Mouse (Mus musculus) embryonic stem cell, embryonic (primary cell): ENCODE measurements at regions not wholly inside any gene's neighbourhood (a gene's known extent, or its start where the extent isn't known, plus 50 kb on each side); places are given as distances from the start of the nearest gene placed in this dataset.
"Not testable (repeated sequence)": the region's sequence is repeated elsewhere in the genome, so short reads cannot be mapped to it uniquely, and the experiment has no call there.

Experiments
- CTCF ChIA-PET, 4 experiments: fragments of 300-600 bp in 2 of 4; fragments of 350-600 bp in 2 of 4; sonication (Branson Sonifier 250); formaldehyde crosslinking; loops; one replicate each; lab custom pipeline; 2022; ENCODE audit warnings: inconsistent platforms in 2 of 4; lab: Charles Lee
- POLR2A ChIA-PET, 4 experiments: fragments of 300-600 bp in 2 of 4; fragments of 350-600 bp in 2 of 4; sonication (Branson Sonifier 250); formaldehyde crosslinking; loops; one replicate each; lab custom pipeline; 2022; ENCODE audit warnings: antibody characterized with exemption in 4 of 4, inconsistent platforms in 1 of 4; lab: Charles Lee

DNA sequence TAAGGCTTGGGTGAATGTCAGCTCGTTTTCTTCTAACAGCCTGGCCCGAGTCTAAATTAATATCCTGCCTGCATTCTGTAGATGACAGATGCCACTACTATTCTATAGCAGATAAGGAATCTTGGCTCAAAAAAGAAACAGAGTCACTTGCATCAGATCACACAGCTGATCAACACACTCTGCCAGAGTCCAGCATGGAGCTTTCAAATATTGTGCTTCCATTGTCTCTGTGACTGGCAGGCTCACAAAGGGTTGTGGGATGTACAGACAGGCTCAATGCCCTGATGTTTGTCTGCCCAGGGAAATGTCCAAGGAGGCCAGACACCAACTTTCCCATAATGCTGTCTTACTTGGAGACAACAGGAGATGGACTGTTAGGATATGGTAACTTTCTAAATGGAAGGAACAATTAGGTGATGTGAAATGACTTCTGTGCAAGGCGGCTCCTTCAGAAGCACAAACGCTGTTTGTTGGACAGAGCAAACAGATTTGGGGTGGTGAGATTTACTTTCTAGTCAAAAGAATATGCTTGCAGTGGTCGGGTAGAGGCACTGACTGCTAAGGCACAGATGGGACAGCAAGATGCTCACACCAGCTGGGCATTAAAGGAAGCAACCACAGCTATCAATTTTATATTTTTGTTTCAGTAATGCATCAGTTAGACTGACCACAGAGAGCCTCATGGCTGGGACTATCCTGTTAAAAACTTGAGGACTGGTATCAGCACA, 291.6 kb upstream of the Pdzrn3 start:
- CTCF ChIA-PET = interaction anchor here in 1 of 4 experiments (1.0 kb wide), 1 partner anchor 19 kb away, joined by 5 read pairs; no protein-coding TSS in a partner anchor
- POLR2A ChIA-PET = no interaction called here

DNA sequence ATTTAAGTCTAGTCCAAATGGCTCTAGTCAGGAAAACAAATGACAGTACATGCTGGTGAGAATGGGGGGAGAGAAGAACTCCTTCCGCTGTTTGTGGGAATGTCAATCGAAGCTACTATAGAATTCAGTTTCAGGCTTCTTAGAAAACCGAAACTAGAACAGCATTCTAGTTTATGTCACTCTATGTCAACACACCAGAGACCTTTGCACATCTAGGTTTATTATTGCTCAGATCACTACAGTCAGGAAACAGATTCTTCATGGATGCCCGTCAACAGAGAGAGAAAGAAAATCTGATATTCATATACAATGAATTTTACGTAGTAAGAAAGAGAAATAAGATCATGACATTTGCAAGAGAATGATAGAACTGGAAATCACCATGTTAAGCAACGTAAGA, 276.7 kb upstream of the Pdzrn3 start:
- CTCF ChIA-PET = interaction anchor here in 1 of 4 experiments (0.7 kb wide), 1 partner anchor 1552 kb away, joined by 3 read pairs; no protein-coding TSS in a partner anchor
- POLR2A ChIA-PET = no interaction called here

GRCm38 (mm10) chr6:101650348-101650747, 272.7 kb upstream of the Pdzrn3 start:
- POLR2A ChIA-PET = not testable (repeated sequence)
- CTCF ChIA-PET = interaction anchor here (0.6 to 1.5 kb wide), 27 partner anchors 9 to 1614 kb away, joined by 3 to 12 read pairs (median 4); no protein-coding TSS in a partner anchor

DNA sequence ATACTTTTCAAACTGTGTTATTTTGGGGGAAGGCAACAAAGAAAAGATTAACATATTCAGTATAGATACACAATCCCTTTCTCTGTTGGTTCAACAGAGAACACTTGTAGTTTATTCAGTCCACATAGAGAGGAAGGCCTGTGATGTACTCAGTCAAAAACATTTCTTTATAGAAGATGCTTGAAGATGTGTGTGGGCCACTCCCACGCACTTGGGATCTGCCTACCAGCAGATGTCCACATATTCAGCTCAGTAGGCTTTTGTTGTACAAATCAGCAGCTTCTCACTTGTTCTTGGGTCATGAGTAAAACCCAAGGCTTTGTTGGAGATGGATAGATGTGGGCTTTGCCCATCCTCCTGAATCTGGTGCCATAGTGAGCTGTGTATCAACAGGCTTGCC, 239.6 kb upstream of the Pdzrn3 start:
- CTCF ChIA-PET = no interaction called here
- POLR2A ChIA-PET = no interaction called here

- ChIA-PET CTCF (no interaction called here), POLR2A (no interaction called here)
These were observed 239.1 kb upstream of the Pdzrn3 start for GRCm38 (mm10) chr6:101616776-101617175.

- ChIA-PET CTCF (no interaction called here), POLR2A (no interaction called here)
These were observed 231.3 kb upstream of the Pdzrn3 start for GRCm38 (mm10) chr6:101609015-101609414.

- POLR2A ChIA-PET = no interaction called here
- CTCF ChIA-PET = interaction anchor here in 1 of 4 experiments (0.8 kb wide), 1 partner anchor 16 kb away, joined by 3 read pairs; no protein-coding TSS in a partner anchor
These were observed 225.4 kb upstream of the Pdzrn3 start for GRCm38 (mm10) chr6:101603083-101603482.

DNA sequence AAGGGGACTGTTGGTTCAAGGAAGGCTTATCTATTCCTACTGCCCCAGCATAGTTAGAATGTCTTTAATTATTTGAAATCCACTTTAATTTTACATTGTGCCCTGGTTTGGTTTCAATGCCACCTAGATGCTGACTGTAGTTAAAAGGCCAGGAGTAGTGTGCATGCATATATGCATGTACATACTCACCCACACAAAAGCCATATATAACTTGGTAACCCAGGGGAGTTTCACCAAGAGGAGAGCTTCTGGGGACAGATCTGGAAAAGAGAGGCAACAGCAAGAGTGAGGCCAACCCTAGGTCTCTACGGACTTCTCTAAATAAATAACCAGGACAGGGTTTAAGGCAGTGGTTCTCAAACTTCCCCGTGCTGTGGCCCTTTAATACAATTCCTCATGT, 219.3 kb upstream of the Pdzrn3 start:
- POLR2A ChIA-PET = no interaction called here
- CTCF ChIA-PET = no interaction called here

DNA sequence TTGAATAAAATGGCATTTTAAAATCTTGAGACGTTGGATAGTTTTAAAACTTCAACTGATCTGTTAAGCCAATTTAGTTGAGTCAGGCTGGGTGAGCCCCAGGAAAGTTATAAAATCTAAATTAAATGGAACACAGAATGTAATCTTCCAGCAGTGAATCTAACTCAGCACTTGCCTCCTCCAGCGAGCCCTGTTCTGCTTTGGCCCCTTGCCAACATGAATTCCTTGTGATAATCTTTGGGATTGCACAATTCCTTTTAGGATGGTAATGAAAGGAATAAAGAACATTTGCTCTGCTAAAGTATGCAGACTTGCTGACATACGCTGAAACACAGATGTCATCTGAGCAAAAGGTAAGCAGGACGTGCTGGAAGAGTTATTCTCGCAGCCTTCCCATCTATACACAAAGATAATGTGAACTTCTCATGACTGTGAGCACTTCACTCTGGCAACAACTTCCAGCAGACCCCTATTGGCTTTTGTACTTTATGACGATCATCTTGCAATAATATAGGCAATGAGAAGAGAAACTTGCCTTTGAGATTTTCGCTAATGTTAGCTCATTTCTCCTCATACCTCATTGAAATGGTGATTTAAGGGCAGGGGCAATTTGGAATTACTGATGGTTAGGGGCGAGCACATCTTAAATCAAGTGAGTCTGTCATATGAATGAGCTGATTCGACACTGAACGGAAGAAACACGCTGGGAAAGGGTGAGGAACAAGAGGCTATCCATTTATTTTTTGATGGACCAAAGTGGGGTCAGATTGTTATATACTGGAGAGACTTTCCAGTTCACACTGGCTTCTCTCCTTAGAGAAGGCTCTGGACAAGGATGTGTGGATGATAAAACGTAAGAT, 216.3 kb upstream of the Pdzrn3 start:
- POLR2A ChIA-PET = no interaction called here
- CTCF ChIA-PET = no interaction called here

GRCm38 (mm10) chr6:101585871-101586270, 208.2 kb upstream of the Pdzrn3 start:
- POLR2A ChIA-PET = interaction anchor here in 2 of 4 experiments (0.6 to 1.2 kb wide), 3 partner anchors 18 to 313 kb away, joined by 3 to 5 read pairs (median 4); no protein-coding TSS in a partner anchor

GRCm38 (mm10) chr6:101580824-101581223, 203.1 kb upstream of the Pdzrn3 start:
- ChIA-PET POLR2A (no interaction called here), CTCF (no interaction called here)

More at GRCm38 (mm10) chr6:101585871-101586270, 208.2 kb upstream of the Pdzrn3 start:
- CTCF ChIA-PET = no interaction called here

DNA sequence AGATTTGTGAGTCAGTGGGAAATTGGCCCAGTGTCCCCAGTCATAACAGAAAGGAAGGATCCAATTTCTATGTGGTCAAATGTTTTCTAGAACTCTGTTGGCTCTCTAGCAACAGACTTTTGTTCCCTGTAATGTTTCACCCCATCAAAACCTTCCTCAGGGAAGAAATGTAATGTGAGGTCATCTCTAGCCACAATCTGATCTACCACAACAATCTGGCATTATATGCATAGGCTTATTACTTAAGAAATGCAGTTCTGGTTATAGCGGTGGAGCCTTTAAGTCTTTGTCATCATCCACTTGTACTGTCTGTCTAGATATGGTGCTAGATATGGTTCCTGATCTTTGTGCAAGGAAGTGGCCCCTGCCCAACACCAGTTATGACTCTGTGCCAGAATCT, 178.4 kb upstream of the Pdzrn3 start:
- ChIA-PET POLR2A (no interaction called here), CTCF (no interaction called here)

GRCm38 (mm10) chr6:101554965-101555604, 177.4 kb upstream of the Pdzrn3 start:
- ChIA-PET POLR2A (no interaction called here), CTCF (no interaction called here)

- ChIA-PET POLR2A (interaction anchor here in 3 of 4 experiments (0.6 to 1.3 kb wide), 4 partner anchors 14 to 1284 kb away, joined by 3 to 4 read pairs (median 3); no protein-coding TSS in a partner anchor), CTCF (interaction anchor here in 3 of 4 experiments (0.7 to 1.1 kb wide), 3 partner anchors 17 to 652 kb away, joined by 3 read pairs; no protein-coding TSS in a partner anchor)
These were observed 173.0 kb upstream of the Pdzrn3 start for GRCm38 (mm10) chr6:101550501-101551268.

- CTCF ChIA-PET = no interaction called here
- POLR2A ChIA-PET = interaction anchor here in 1 of 4 experiments (0.9 kb wide), 1 partner anchor 12 kb away, joined by 3 read pairs; no protein-coding TSS in a partner anchor
These were observed 159.9 kb upstream of the Pdzrn3 start for GRCm38 (mm10) chr6:101537581-101537980.

- POLR2A ChIA-PET = interaction anchor here in 2 of 4 experiments (0.6 to 0.8 kb wide), 2 partner anchors 156 to 649 kb away, joined by 4 to 6 read pairs; partner anchors contain the start of gene Pdzrn3 (in 1 of the 2)
These were observed 156.7 kb upstream of the Pdzrn3 start for GRCm38 (mm10) chr6:101534214-101535052.

DNA sequence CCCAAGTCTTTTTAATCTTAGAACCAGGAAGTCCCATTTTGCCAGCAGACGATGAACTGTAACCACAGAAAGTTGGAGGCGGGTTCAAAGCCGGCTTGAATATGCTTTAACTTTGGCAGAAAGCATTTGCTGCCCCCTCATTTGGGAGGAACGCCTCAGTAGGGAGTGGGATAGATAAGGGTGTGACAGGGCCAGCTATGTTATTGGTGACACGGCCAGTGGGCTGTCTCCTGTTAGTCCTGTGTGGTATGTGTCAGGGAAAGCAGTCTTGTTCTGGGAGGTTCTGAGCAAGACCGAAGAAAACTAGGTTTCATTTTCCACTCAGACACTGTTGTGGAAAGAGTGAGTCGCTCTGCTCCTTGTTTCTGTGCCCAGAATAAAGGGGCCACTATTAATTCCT, 154.7 kb upstream of the Pdzrn3 start:
- POLR2A ChIA-PET = no interaction called here
- CTCF ChIA-PET = no interaction called here

More at GRCm38 (mm10) chr6:101534214-101535052, 156.7 kb upstream of the Pdzrn3 start:
- CTCF ChIA-PET = interaction anchor here in 3 of 4 experiments (0.6 to 2.8 kb wide), 8 partner anchors 17 to 652 kb away, joined by 3 to 16 read pairs (median 4); no protein-coding TSS in a partner anchor
